Mouse (Mus musculus) megakaryocyte, embryonic 14.5 days (primary cell): ENCODE results near the gene Strbp. TPM values are rescaled to one million over a fixed set of nuclear protein-coding genes. Genes with fewer than 3 reads are reported as not detected.
A peak's percentile ranks its signal among the peaks of the same experiment; 100 is the strongest.

Experiments used
- H3K27me3 ChIP-seq: replicated peaks from 2 replicates; pipeline ENCODE3; 2012; ENCODE audit warnings: inconsistent platforms
- H3K36me3 ChIP-seq: replicated peaks from 2 replicates; pipeline ENCODE3; 2012; ENCODE audit warnings: low read length, inconsistent platforms, mixed read lengths
- H3K4me1 ChIP-seq: 2 replicates; pipeline ENCODE4 v1.6.1; 2012; ENCODE audit warnings: inconsistent platforms
- H3K4me3 ChIP-seq: replicated peaks from 2 replicates; pipeline ENCODE3; 2012; ENCODE audit warnings: moderate library complexity, mild to moderate bottlenecking, inconsistent platforms
- H3K9me3 ChIP-seq: 2 replicates; pipeline ENCODE4 v1.6.1; 2012; ENCODE audit warnings: inconsistent platforms
- FLI1 ChIP-seq: IDR thresholded peaks from 2 replicates; pipeline ENCODE4 v1.6.1; 2012; ENCODE audit warnings: low read length, inconsistent platforms, mixed read lengths
- GATA1 ChIP-seq: IDR thresholded peaks from 3 replicates; pipeline ENCODE4 v1.6.1; 2012; ENCODE audit warnings: mixed read lengths, low read length, inconsistent platforms, borderline replicate concordance
- polyA plus RNA-seq: library from polyadenylated mRNA; stranded (reverse); fragments of >175 nt; gene quantifications from 2 replicates; pipeline ENCODE4 v1.2.3, GENCODE M21; 2012; ENCODE audit warnings: low replicate concordance; ENCODE audit not compliant: insufficient read depth

Gene Strbp
- polyA plus RNA-seq, 1 experiment, result 3.3 TPM

DNA sequence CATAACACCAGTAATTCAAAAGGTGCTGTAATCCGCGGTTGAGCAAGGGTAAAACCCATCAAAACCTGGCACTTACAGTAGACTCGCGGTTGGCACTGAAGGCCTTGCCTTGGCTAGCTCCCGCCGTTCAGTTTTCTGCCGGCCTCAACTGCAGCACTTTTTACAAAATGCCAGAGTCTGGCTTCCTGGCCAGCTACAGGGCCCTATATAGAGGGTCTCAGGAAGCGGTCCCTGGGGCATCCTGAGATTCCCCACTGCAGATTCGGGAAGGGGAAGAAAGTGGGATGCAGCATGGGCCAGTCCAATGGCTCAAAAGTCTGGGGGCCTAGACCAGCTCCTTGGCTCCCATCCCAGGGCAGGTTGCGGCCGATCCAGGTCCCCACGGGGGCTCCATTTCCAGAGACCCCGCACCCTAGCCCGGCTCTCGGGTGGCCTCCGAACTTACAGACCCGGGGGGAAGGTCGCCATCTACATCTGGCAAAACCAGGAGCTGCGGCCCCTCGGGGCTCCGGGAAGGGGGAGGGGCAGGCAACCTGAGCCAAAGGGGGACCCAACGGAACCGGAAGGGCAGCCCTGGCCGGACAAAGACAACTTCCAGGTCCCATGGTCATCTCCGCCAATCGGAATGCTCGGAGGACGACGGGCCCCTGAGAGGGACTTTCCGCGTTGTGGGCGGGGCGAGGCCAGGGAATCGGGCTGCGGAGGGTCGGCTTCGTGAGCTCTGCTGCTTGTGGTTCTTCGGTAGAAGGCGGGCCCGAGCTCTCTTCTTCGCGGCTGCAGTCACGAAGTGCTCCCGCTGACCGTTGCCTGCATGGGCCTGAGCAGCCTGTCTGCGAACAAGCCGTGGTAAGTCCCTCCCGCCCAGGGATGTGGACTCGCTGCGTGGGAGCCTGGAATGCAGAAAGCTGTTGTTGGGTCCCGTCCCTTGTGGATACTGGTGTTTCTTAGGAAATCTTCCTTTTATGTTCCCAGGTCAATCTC is 260.8 kb downstream of the Strbp start, which contains the start of the genes Zbtb26, Zbtb6 and Rabgap1:
Gene Zbtb26, minus strand, starts transcription at position 525 of the 981 bp plus-strand sequence.
Gene Zbtb6, minus strand, starts transcription at position 561 of the 981 bp plus-strand sequence.
Gene Rabgap1, plus strand, starts transcription at position 669 of the 981 bp plus-strand sequence.
- TF ChIP-seq GATA1 (no peak), FLI1 (0 out of 2 replicates have a peak, but pooled peaks have one; percentile 8)
- Histone ChIP-seq H3K9me3 (no peaks in the 10 kb centered on the region), H3K27me3 (no peaks in the 10 kb centered on the region), H3K4me3 (peak within 1 kb of the TSS; percentile 99), H3K36me3 (peaks cover 8% of the 10 kb centered on the region), H3K4me1 (peaks cover 57% of the 10 kb centered on the region)

Other genes starting within 250 kb of the Strbp start
- not detected in 2 replicates for gene Gpr21, start 187.5 kb downstream of the Strbp start, polyA plus RNA-seq
- not detected in 2 replicates for gene Crb2, start 72.4 kb upstream of the Strbp start, polyA plus RNA-seq